Mouse (Mus musculus): ENCODE results near the gene Col16a1. TPM values are rescaled to one million over a fixed set of nuclear protein-coding genes. Genes with fewer than 3 reads are reported as not detected.
A peak's percentile ranks its signal among the peaks of the same experiment; 100 is the strongest.

The Col16a1 gene
- total RNA-seq, 2 experiments from 2014 or later: 13.9 to 19.7 TPM

DNA sequence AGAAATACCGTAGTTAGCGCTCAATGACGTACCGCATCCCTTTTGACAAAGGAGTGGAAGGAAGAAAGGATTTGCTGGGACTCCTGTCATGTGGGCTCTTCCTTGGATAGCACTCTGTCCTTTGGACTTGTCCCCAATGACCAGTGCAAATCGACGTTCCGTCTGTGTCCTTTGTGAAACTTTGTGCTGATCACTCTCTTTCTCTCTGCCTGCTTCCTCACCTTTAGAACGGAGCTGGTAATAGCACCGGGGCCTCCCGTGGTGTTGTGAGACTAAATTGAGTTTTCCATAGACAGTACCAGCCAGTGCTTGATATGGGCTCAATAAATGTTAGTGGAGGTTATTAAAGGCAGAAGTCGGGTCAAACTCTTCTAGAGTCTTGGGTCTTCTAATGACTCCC, 6.6 kb upstream of the Col16a1 start:
- DNase-seq: no peak
- intact Hi-C loops (cut with DNase I): no loop called here

GRCm38 (mm10) chr4:130044211-130044610, 3.4 kb upstream of the Col16a1 start:
- DNase-seq: no peak
- intact Hi-C loops (cut with DNase I): no loop called here

DNA sequence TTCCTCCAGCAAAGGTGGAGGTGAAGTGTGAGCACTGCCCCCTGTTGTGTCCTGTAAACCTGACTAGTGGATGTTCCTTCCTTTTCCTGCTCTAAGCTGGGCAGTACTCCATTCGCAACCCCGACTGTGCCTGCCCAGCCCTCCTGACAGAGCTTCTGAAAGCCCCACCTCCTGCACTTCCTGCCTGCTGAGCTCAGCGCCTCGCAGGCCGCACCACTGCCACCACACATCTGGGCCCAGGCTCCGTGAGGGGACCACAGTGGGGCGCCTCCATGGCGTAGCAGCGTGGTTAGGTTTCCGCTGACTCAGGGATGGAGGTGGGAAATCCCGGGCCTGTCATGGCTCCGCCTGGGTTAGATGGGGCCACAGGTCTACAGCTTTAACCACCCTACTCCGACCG, 2.0 kb upstream of the Col16a1 start:
- peak; percentile 55 to 57 for DNase-seq
- intact Hi-C loops (cut with DNase I): no loop called here

- intact Hi-C loops (cut with DNase I): no loop called here
- no peak for DNase-seq
Measured at GRCm38 (mm10) chr4:130048203-130048479, 501 bp downstream of the Col16a1 start.

DNA sequence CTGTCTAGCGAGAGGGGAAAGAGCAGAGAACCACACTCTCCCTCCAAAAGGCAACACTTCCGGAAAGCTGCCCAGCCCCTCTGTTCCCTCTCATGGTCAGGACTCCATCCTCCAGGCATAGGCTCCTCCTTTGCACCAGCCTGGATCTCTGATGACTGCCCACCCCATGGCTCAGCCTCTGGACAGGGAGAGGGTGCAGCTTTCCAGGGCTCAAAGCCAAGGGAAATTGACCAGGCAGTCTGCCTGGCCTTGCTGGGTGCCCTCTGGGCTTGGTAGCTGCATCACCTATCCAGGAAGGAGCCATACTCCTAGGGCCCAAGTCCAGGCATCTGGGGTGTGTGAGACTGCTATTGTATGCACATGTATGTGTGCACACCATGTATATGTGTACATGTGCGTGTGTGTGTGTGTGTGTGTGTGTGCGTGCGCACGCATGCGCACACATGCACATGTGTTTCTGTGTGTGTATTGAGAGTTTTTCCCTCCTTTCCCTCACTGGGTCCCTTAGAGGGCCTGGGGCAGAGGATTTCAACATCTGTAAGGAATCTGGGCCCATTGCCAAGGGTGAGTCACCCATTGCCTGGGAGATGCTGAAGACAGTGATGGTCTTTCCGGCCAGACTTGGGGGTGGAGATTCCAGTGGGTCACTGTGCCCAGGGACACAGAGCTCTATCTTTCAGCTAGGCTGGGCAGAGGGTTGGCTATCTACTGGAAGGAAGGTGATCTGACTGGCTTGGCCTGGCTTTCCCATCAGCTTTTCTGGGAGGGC, 2.6 kb downstream of the Col16a1 start:
- peak; percentile 74 to 83 for DNase-seq
- intact Hi-C loops (cut with DNase I): no loop called here

GRCm38 (mm10) chr4:130052283-130052682, 4.6 kb downstream of the Col16a1 start:
- intact Hi-C loops (cut with DNase I): no loop called here
- DNase-seq: no peak

DNA sequence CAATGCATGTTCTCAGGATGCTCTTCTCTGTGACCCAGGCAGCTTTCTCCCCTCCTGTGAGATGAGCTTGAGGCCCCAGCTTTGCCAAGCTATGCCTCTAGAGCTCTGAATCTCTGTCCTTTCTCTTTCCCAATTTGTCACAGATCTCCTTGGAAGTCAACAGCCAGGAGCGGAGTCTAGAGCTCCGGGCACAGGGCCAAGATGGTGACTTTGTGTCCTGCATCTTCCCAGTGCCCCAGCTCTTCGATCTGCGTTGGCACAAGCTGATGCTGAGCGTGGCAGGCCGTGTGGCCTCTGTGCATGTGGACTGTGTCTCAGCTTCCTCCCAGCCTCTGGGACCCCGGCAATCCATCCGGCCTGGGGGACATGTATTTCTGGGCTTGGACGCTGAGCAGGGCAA, 5.5 kb downstream of the Col16a1 start:
- DNase-seq: no peak
- intact Hi-C loops (cut with DNase I): no loop called here

GRCm38 (mm10) chr4:130054727-130055126, 7.1 kb downstream of the Col16a1 start:
- no peak for DNase-seq
- intact Hi-C loops (cut with DNase I): no loop called here

- no peak for DNase-seq
- intact Hi-C loops (cut with DNase I): no loop called here
Measured at GRCm38 (mm10) chr4:130055160-130056010, 7.7 kb downstream of the Col16a1 start.

DNA sequence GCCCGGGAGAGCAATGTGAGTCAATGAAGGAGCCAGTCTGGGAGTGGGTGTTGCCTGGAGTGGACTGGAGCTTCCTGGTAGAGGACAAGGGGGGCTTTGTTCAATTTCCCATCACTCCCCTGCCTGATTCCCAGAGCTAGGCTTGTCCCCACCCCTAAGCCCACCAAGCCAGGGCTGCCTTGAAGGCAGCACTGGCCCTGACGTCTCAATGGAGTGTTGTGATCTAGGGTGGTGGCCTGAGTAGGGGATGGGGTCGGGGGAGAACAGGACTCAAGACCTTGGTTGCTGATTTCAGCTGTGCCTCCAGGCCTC, 8.3 kb downstream of the Col16a1 start:
- no peak for DNase-seq
- intact Hi-C loops (cut with DNase I): no loop called here

DNA sequence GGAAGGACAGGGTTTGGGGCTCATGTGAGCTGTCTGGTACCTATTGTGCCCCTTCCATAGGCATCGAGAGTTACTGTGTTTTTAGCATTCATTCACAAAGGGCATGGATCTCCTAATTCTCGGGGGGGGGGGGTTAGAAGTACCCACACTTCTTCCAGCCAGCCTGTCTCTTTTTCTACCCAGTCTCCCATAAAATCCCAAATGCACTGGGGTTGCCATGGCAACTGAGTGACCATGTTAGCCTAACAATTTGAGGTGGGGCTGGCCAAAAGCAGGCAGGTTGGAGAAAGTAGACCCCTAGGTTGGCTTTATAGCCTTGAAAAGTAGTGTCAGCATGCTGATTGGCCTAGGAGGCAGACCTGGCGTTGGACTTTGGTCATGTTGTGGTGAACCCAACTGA, 8.8 kb downstream of the Col16a1 start:
- no peak for DNase-seq
- intact Hi-C loops (cut with DNase I): no loop called here

DNA sequence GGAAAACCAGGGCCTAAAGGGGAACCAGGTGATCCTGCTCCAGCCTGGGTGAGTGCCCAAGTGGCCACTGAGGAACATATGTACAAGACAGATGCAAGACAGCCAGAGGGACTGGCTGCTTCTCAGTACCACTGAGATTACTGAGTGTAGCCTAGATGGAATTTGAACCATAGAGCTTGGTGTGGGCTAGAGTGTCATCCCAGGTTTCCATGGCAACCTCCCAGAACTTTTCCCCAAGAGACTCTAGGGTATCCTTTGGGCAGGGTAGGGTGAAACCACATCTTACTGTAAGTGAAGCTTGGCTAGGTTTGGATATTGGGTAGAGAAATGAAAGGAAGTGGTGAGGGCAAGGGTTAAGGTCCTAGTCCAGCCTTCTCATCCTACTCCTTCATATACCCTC, 13.3 kb downstream of the Col16a1 start:
- intact Hi-C loops (cut with DNase I): no loop called here
- DNase-seq: no peak

DNA sequence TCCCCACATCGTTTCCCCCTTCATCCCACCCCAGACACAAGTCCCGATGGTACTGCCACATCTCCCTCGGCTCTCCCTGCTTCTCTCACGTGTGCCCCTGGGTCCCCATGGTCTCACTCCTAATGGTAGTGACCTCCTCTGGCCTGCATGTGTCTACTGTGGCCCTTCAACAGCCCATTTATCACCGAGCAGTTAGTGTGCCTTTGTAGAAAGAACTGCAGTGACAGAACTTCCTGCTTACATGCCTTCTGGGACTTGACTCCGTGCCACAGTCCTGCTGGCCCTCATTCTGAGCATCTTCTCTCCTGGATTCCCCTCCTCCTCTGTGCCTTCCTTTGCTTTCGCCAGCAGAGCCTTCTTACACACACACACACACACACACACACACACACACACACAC, 15.6 kb downstream of the Col16a1 start:
- DNase-seq: no peak
- intact Hi-C loops (cut with DNase I): no loop called here

- DNase-seq: peak in 1 of 2 experiments; percentile 53
- intact Hi-C loops (cut with DNase I): no loop called here
Measured at GRCm38 (mm10) chr4:130066816-130067215, 19.2 kb downstream of the Col16a1 start.

GRCm38 (mm10) chr4:130070523-130070922, 22.9 kb downstream of the Col16a1 start:
- DNase-seq: no peak
- intact Hi-C loops (cut with DNase I): no loop called here

- DNase-seq: no peak
- intact Hi-C loops (cut with DNase I): no loop called here
Measured at GRCm38 (mm10) chr4:130071758-130072157, 24.1 kb downstream of the Col16a1 start.

DNA sequence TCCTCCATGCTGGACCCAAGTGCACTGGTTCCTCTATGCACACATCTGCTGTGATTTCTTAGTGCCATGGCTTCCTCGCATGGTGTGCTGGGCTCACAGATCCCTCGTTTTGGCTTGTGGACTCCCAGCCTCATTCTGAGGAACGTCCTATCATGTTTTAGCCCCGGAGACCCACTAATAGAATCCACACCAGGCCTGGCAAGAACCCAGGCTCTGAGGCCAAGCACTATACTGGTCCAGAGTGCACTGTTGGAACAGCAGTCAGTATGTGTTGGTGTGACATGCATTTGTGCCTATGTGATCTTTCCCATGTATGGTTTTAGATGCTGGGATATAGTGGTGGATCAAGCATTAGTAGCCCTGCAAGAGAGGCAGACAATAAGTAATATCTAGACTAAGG, 25.7 kb downstream of the Col16a1 start:
- intact Hi-C loops (cut with DNase I): no loop called here
- no peak for DNase-seq

GRCm38 (mm10) chr4:130074761-130075515, 27.3 kb downstream of the Col16a1 start:
- DNase-seq: no peak
- intact Hi-C loops (cut with DNase I): no loop called here

- intact Hi-C loops (cut with DNase I): no loop called here
- DNase-seq: peak; percentile 29 to 48
Measured at GRCm38 (mm10) chr4:130076856-130077255, 29.2 kb downstream of the Col16a1 start.

DNA sequence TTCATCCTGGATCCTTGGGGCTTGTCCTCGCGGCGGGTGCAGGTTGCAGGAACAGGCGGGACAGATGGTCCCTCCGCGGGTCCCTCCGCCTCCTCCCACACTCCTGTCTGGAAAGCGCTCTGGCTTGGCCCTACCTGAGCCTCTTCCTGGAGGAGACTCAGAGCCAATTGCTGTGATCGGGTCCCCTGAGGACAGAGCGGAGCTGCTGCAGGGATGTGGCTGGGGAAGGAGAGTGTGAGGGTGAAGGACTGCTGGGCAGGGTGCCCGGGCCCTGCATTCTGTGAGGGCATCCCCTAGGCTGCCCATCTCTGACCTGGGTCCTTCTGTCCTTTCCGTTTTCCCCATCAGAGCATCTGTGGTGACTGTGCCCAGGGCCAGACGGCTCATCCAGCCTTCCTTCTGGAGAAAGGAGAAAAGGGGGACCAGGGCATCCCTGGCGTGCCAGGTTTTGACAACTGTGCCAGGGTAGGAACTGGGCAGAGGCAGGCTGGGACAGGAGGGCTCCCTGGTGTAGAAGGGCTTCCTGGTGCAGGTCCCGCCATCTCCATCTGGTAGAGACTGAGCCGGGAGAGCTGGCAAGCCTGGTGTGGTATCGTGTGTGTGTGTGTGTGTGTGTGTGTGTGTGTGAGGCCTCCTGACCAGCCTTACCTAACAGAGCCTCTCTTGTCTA, 31.3 kb downstream of the Col16a1 start:
- no peak for DNase-seq
- intact Hi-C loops (cut with DNase I): no loop called here

GRCm38 (mm10) chr4:130079521-130079920, 31.9 kb downstream of the Col16a1 start:
- DNase-seq: no peak
- intact Hi-C loops (cut with DNase I): no loop called here
